Mouse (Mus musculus): ENCODE data around the gene Trp53tg5. TPM values are rescaled to one million over a fixed set of nuclear protein-coding genes. Genes with fewer than 3 reads are reported as not detected.

Gene Trp53tg5
- polyA plus RNA-seq, 1 experiment, result not detected

GRCm38 (mm10) chr2:164505619-164506347, 32.3 kb upstream of the Trp53tg5 start:
- Histone ChIP-seq H3K4me2 (ENCODE audit: low read depth) (no peak overlapping the region), H3K79me2 (ENCODE audit: control insufficient read depth, insufficient read depth) (no peaks in the 10 kb centered on the region), H3K4me3 (no peak overlapping the region), H3K27me3 (ENCODE audit: control insufficient read depth, insufficient read depth, insufficient read length) (no peaks in the 10 kb centered on the region), H3K36me3 (ENCODE audit: control insufficient read depth, insufficient read depth) (peaks cover 28% of the 10 kb centered on the region), H3ac (ENCODE audit: control insufficient read depth, insufficient read length) (no peak overlapping the region)
- TF ChIP-seq REST (IDR thresholded peaks at IDR 0.05; ENCODE audit: insufficient read depth, insufficient read length) (no peak), TCF12 (IDR thresholded peaks at IDR 0.05; ENCODE audit: insufficient read depth, poor library complexity, severe bottlenecking) (no peak), POLR2AphosphoS2 (IDR thresholded peaks at IDR 0.05; ENCODE audit: insufficient read length, low read depth) (no peak), MYOD1 (IDR thresholded peaks at IDR 0.05; ENCODE audit: control insufficient read depth in 1 of 3, insufficient read length in 2 of 3, low read depth in 2 of 3) (no peak), USF1 (IDR thresholded peaks at IDR 0.05; ENCODE audit: low read depth) (no peak), E2F4 (IDR thresholded peaks at IDR 0.05; ENCODE audit: insufficient read depth) (no peak), MAX (IDR thresholded peaks at IDR 0.05; ENCODE audit: low read depth) (no peak), MYOG (IDR thresholded peaks at IDR 0.05; ENCODE audit: control insufficient read depth in 1 of 3, insufficient read depth in 1 of 3, insufficient read length in 2 of 3, low read depth in 2 of 3) (no peak), CEBPB (IDR thresholded peaks at IDR 0.05; ENCODE audit: insufficient read depth, poor library complexity, severe bottlenecking) (no peak), TCF3 (IDR thresholded peaks at IDR 0.05; ENCODE audit: insufficient read length, low read depth) (no peak)

- H3K27me3 ChIP-seq (ENCODE audit: control insufficient read depth, insufficient read depth, insufficient read length), result no peaks in the 10 kb centered on the region
- no peak overlapping the region for H3K4me3 ChIP-seq
- TF ChIP-seq USF1 (IDR thresholded peaks at IDR 0.05; ENCODE audit: low read depth) (no peak), SRF (IDR thresholded peaks at IDR 0.05; ENCODE audit: control insufficient read depth, insufficient read length, low read depth) (no peak), MYOG (IDR thresholded peaks at IDR 0.05; ENCODE audit: control insufficient read depth in 1 of 3, insufficient read depth in 1 of 3, insufficient read length in 2 of 3, low read depth in 2 of 3) (no peak), CEBPB (IDR thresholded peaks at IDR 0.05; ENCODE audit: insufficient read depth, poor library complexity, severe bottlenecking) (no peak), TCF12 (IDR thresholded peaks at IDR 0.05; ENCODE audit: insufficient read depth, poor library complexity, severe bottlenecking) (no peak), REST (IDR thresholded peaks at IDR 0.05; ENCODE audit: insufficient read depth, insufficient read length) (no peak), POLR2A (IDR thresholded peaks at IDR 0.05; ENCODE audit: insufficient read length, low read depth) (no peak), E2F4 (IDR thresholded peaks at IDR 0.05; ENCODE audit: insufficient read depth) (no peak), MYOD1 (IDR thresholded peaks at IDR 0.05; ENCODE audit: control insufficient read depth in 1 of 3, insufficient read length in 2 of 3, low read depth in 2 of 3) (no peak), POLR2AphosphoS2 (IDR thresholded peaks at IDR 0.05; ENCODE audit: insufficient read length, low read depth) (no peak), TCF3 (IDR thresholded peaks at IDR 0.05; ENCODE audit: insufficient read length, low read depth) (no peak), MAX (IDR thresholded peaks at IDR 0.05; ENCODE audit: low read depth) (no peak)
- H3K36me3 ChIP-seq (ENCODE audit: control insufficient read depth, insufficient read depth), result peaks cover 28% of the 10 kb centered on the region
- no peaks in the 10 kb centered on the region for H3K79me2 ChIP-seq (ENCODE audit: control insufficient read depth, insufficient read depth)
- H3K4me2 ChIP-seq (ENCODE audit: low read depth), result no peak overlapping the region
- no peak overlapping the region for H3ac ChIP-seq (ENCODE audit: control insufficient read depth, insufficient read length)
Measured at GRCm38 (mm10) chr2:164504919-164505318, 31.4 kb upstream of the Trp53tg5 start.

GRCm38 (mm10) chr2:164500511-164500910, 27.0 kb upstream of the Trp53tg5 start:
- Histone ChIP-seq H3ac (ENCODE audit: control insufficient read depth, insufficient read length) (no peak overlapping the region), H3K79me2 (ENCODE audit: control insufficient read depth, insufficient read depth) (peaks cover 11% of the 10 kb centered on the region), H3K4me3 (no peak overlapping the region), H3K4me2 (ENCODE audit: low read depth) (no peak overlapping the region), H3K27me3 (ENCODE audit: control insufficient read depth, insufficient read depth, insufficient read length) (no peaks in the 10 kb centered on the region), H3K36me3 (ENCODE audit: control insufficient read depth, insufficient read depth) (peaks cover 25% of the 10 kb centered on the region)
- TF ChIP-seq MAX (IDR thresholded peaks at IDR 0.05; ENCODE audit: low read depth) (no peak), MYOD1 (IDR thresholded peaks at IDR 0.05; ENCODE audit: control insufficient read depth in 1 of 3, insufficient read length in 2 of 3, low read depth in 2 of 3) (no peak), POLR2A (IDR thresholded peaks at IDR 0.05; ENCODE audit: insufficient read length, low read depth) (no peak), SRF (IDR thresholded peaks at IDR 0.05; ENCODE audit: control insufficient read depth, insufficient read length, low read depth) (no peak), TCF3 (IDR thresholded peaks at IDR 0.05; ENCODE audit: insufficient read length, low read depth) (no peak), MYOG (IDR thresholded peaks at IDR 0.05; ENCODE audit: control insufficient read depth in 1 of 3, insufficient read depth in 1 of 3, insufficient read length in 2 of 3, low read depth in 2 of 3) (no peak), E2F4 (IDR thresholded peaks at IDR 0.05; ENCODE audit: insufficient read depth) (no peak), CEBPB (IDR thresholded peaks at IDR 0.05; ENCODE audit: insufficient read depth, poor library complexity, severe bottlenecking) (no peak), TCF12 (IDR thresholded peaks at IDR 0.05; ENCODE audit: insufficient read depth, poor library complexity, severe bottlenecking) (no peak), REST (IDR thresholded peaks at IDR 0.05; ENCODE audit: insufficient read depth, insufficient read length) (no peak), USF1 (IDR thresholded peaks at IDR 0.05; ENCODE audit: low read depth) (no peak), POLR2AphosphoS2 (IDR thresholded peaks at IDR 0.05; ENCODE audit: insufficient read length, low read depth) (no peak)

GRCm38 (mm10) chr2:164499317-164499716, 25.8 kb upstream of the Trp53tg5 start:
- H3K4me3 ChIP-seq, result no peak overlapping the region
- H3K27me3 ChIP-seq (ENCODE audit: control insufficient read depth, insufficient read depth, insufficient read length), result no peaks in the 10 kb centered on the region
- TF ChIP-seq USF1 (IDR thresholded peaks at IDR 0.05; ENCODE audit: low read depth), result no peak
- no peak for TF ChIP-seq MYOD1 (IDR thresholded peaks at IDR 0.05; ENCODE audit: control insufficient read depth in 1 of 3, insufficient read length in 2 of 3, low read depth in 2 of 3)
- TF ChIP-seq REST (IDR thresholded peaks at IDR 0.05; ENCODE audit: insufficient read depth, insufficient read length), result no peak
- H3K4me2 ChIP-seq (ENCODE audit: low read depth), result no peak overlapping the region
- H3K36me3 ChIP-seq (ENCODE audit: control insufficient read depth, insufficient read depth), result peaks cover 17% of the 10 kb centered on the region
- peaks cover 11% of the 10 kb centered on the region for H3K79me2 ChIP-seq (ENCODE audit: control insufficient read depth, insufficient read depth)
- H3ac ChIP-seq (ENCODE audit: control insufficient read depth, insufficient read length), result no peak overlapping the region

Data from myocyte (in vitro differentiated cells).